ENCODE assay signal across 23 mouse cellular contexts in genomic region chr3:137467386-137467785, GRCm38 (mm10).
"Had no signal": no experiment of that assay in that cellular context is flagged by ENCODE, and none has a peak within 500 bp of the region (broad histone marks: within the 10 kb centered on the region; RNA-seq: fewer than 3 reads in every experiment).

No protein-coding gene starts in this region.

- H3K4me1 ChIP-seq: kidney, embryonic 15.5 days; limb, embryonic 12.5 days; limb, embryonic 15.5 days; midbrain, embryonic 12.5 days; midbrain, embryonic 15.5 days; neural tube, embryonic 12.5 days; neural tube, embryonic 15.5 days; stomach, embryonic 15.5 days had no signal

- H3K27me3 ChIP-seq: kidney, embryonic 15.5 days; limb, embryonic 12.5 days; limb, embryonic 15.5 days; midbrain, embryonic 15.5 days; neural tube, embryonic 12.5 days; neural tube, embryonic 15.5 days; stomach, embryonic 15.5 days had no signal

- H3K27ac ChIP-seq: kidney, embryonic 15.5 days; limb, embryonic 12.5 days; limb, embryonic 15.5 days; liver, embryonic 14.5 days; macrophage; midbrain, embryonic 12.5 days; midbrain, embryonic 15.5 days; neural tube, embryonic 12.5 days; neural tube, embryonic 15.5 days; stomach, embryonic 15.5 days had no signal

- DNase-seq: kidney, adult 8-10 months; kidney, postnatal 10 days; kidney, postnatal 36 days; layer of hippocampus, postnatal 36 days; left cerebral cortex, postnatal 4 days; liver, postnatal 0 days; lung, embryonic 14.5 days; retina, postnatal 1 day; right cerebral cortex, postnatal 25 days; spleen, adult 18-20 months; thymus, adult 2 months; thymus, postnatal 14 days; thymus, postnatal 4 days had no signal

- H3K4me3 ChIP-seq: kidney, embryonic 15.5 days; limb, embryonic 12.5 days; limb, embryonic 15.5 days; midbrain, embryonic 12.5 days; midbrain, embryonic 15.5 days; neural tube, embryonic 12.5 days; neural tube, embryonic 15.5 days; stomach, embryonic 15.5 days had no signal
